Mouse (Mus musculus): ENCODE results near the gene Pex11g. TPM values are rescaled to one million over a fixed set of nuclear protein-coding genes. Genes with fewer than 3 reads are reported as not detected.

Pex11g gene
- polyA plus RNA-seq, 1 experiment, result 2.6 TPM

DNA sequence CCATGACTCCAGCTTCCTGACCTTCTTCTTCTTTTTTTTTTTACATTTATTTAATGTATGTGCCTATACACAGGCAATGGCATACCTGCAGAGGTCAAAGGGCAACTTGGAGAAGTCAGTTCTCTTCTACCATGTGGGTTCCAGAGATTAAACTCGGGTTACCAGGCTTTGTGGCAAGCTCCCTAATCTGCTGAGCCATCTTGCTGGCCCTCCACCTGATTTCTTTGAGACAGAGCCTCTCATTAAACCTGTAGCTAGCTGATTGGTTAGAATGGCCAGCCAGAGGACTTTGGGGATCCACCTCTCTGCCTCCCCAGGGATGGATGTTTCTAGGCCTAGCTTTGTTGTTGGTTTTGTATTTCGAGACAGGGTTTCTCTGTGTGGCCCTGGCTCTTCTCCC, 56.4 kb downstream of the Pex11g start:
- WGBS, result 76% methylated on average over 2 of the region's 2 CpGs
- Histone ChIP-seq H3K36me3 (ENCODE audit: control insufficient read depth, insufficient read depth, low read length) (peaks cover 37% of the 10 kb centered on the region), H3K4me3 (ENCODE audit: extremely low read depth, insufficient read depth, insufficient read length) (no peak overlapping the region), H3K27me3 (ENCODE audit: control insufficient read depth, insufficient read depth, low read length) (no peaks in the 10 kb centered on the region), H3K27ac (ENCODE audit: insufficient read depth, low read length) (no peak overlapping the region), H3K4me1 (ENCODE audit: control insufficient read depth, insufficient read depth, insufficient read length) (no peaks in the 10 kb centered on the region)
- TF ChIP-seq POLR2A (IDR thresholded peaks at IDR 0.05; ENCODE audit: low read depth, low read length) (no peak), CTCF (IDR thresholded peaks at IDR 0.05; ENCODE audit: extremely low read depth, insufficient read depth, insufficient read length, insufficient replicate concordance) (no peak)
- no peak for DNase-seq (ENCODE audit: low read depth in 1 of 2, low spot score in 2 of 2)

DNA sequence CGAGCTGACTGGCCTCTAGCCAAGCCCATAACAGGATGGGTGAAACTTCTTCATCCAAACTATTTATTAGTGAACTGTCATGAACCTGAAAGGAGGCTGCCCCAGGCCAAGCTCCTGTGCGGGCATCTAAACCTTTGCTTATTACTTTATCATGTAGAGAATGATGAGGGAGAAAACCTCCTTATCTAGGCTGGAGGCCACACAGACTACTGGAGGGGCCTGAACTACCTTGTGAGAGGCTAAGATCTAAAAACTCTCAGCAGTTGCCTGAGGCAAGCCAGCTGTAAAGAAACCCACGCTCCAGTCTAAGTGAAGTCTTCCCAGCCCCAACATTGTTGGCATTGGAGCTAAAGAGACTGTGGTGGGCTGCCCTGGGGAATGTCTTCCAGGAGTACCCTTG, 60.1 kb downstream of the Pex11g start:
- TF ChIP-seq POLR2A (IDR thresholded peaks at IDR 0.05; ENCODE audit: low read depth, low read length), result no peak
- no peak for TF ChIP-seq CTCF (IDR thresholded peaks at IDR 0.05; ENCODE audit: extremely low read depth, insufficient read depth, insufficient read length, insufficient replicate concordance)
- peaks cover 40% of the 10 kb centered on the region for H3K36me3 ChIP-seq (ENCODE audit: control insufficient read depth, insufficient read depth, low read length)
- no peaks in the 10 kb centered on the region for H3K27me3 ChIP-seq (ENCODE audit: control insufficient read depth, insufficient read depth, low read length)
- no peak for DNase-seq (ENCODE audit: low read depth in 1 of 2, low spot score in 2 of 2)
- H3K4me1 ChIP-seq (ENCODE audit: control insufficient read depth, insufficient read depth, insufficient read length), result no peaks in the 10 kb centered on the region
- H3K27ac ChIP-seq (ENCODE audit: insufficient read depth, low read length), result no peak overlapping the region
- WGBS, result 86% methylated on average over 3 of the region's 3 CpGs
- no peak overlapping the region for H3K4me3 ChIP-seq (ENCODE audit: extremely low read depth, insufficient read depth, insufficient read length)

Other genes with a start within 250 kb of the Pex11g start
- gene Insr, start 188.1 kb downstream of the Pex11g start, polyA plus RNA-seq (2012; rRNA removed), result 7.2 and 10.1 TPM in 2 replicates
- gene A430078G23Rik, start 114.3 kb downstream of the Pex11g start, polyA plus RNA-seq (2012; rRNA removed), result 28.3 and 28.6 TPM in 2 replicates
- 104 and 165 TPM in 2 replicates for gene Arhgef18, start 74.7 kb downstream of the Pex11g start, polyA plus RNA-seq (2012; rRNA removed)
- gene Tex45, start 3.2 kb upstream of the Pex11g start, polyA plus RNA-seq (2012; rRNA removed), result 0.05 TPM in 1 of 2 replicates, not detected in the other
- 22.9 and 32.5 TPM in 2 replicates for gene Zfp358, start 25.5 kb upstream of the Pex11g start, polyA plus RNA-seq (2012; rRNA removed)
- gene Mcoln1, start 32.8 kb upstream of the Pex11g start, polyA plus RNA-seq (2012; rRNA removed), result 188 and 219 TPM in 2 replicates
- 56.0 and 60.4 TPM in 2 replicates for gene Pnpla6, start 47.7 kb upstream of the Pex11g start, polyA plus RNA-seq (2012; rRNA removed)
- gene C330021F23Rik, start 100.3 kb upstream of the Pex11g start, polyA plus RNA-seq (2012; rRNA removed), result not detected in 2 replicates
- gene Camsap3, start 119.6 kb upstream of the Pex11g start, polyA plus RNA-seq (2012; rRNA removed), result 2.1 and 2.4 TPM in 2 replicates
- 61.9 and 71.5 TPM in 2 replicates for gene Xab2, start 153.6 kb upstream of the Pex11g start, polyA plus RNA-seq (2012; rRNA removed)
- gene Pet100, start 153.9 kb upstream of the Pex11g start, polyA plus RNA-seq (2012; rRNA removed), result 1.6 and 3.3 TPM in 2 replicates
- gene Pcp2, start 157.9 kb upstream of the Pex11g start, polyA plus RNA-seq (2012; rRNA removed), result not detected in 2 replicates
- gene Stxbp2, start 163.3 kb upstream of the Pex11g start, polyA plus RNA-seq (2012; rRNA removed), result 129 and 145 TPM in 2 replicates
- gene Retn, start 188.1 kb upstream of the Pex11g start, polyA plus RNA-seq (2012; rRNA removed), result 0.56 and 1.3 TPM in 2 replicates
- gene Mcemp1, start 198.1 kb upstream of the Pex11g start, polyA plus RNA-seq (2012; rRNA removed), result 4.1 and 5.3 TPM in 2 replicates
- gene Fcor, start 204.7 kb upstream of the Pex11g start, polyA plus RNA-seq (2012; rRNA removed), result 0.77 and 0.86 TPM in 2 replicates
- gene Trappc5, start 208.6 kb upstream of the Pex11g start, polyA plus RNA-seq (2012; rRNA removed), result 21.6 and 29.9 TPM in 2 replicates
- 50.9 and 51.7 TPM in 2 replicates for gene Fcer2a, start 226.5 kb upstream of the Pex11g start, polyA plus RNA-seq (2012; rRNA removed)

Data from spleen, adult 2 months (tissue).